Mouse (Mus musculus) common myeloid progenitor, adult 5-6 weeks (primary cell): ENCODE data around the gene Trib3. TPM values are rescaled to one million over a fixed set of nuclear protein-coding genes. Genes with fewer than 3 reads are reported as not detected.
A peak's percentile ranks its signal among the peaks of the same experiment; 100 is the strongest.
"Not testable (repeated sequence)": the region's sequence is repeated elsewhere in the genome, so short reads cannot be mapped to it uniquely, and the experiment has no call there.

ENCODE experiments used
- ATAC-seq: replicated peaks from 2 replicates; pipeline ENCODE4 v1.8.0; 2016; ENCODE audit warnings: low read depth, mild to moderate bottlenecking, moderate TSS enrichment, inconsistent platforms; ENCODE audit not compliant: poor library complexity, severe bottlenecking
- total RNA-seq: library from RNA; stranded (forward); fragments of 200-1000, 187-1606 nt; gene quantifications from 2 replicates; pipeline ENCODE4 v1.2.3, GENCODE M21; 2017

The Trib3 gene
- total RNA-seq, 1 experiment from 2014 or later = not detected

DNA sequence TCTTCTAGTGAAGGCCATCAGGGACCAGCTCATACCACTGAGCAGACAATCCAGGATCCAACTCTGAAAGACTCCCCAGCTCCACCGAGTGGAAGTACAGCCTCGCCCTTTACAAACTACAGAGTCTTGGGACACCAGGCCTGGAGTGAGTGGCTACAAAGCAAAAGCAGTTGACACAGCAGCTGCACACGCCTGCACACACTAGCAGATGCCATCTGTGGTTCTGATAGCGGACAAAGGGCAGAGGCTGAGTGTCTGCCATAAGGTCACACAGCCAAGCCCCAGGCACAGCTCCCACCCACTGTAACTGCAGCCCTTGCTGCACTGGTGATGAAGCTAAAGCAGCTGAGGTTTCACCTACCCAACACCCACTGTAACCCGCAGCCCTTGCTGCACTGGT lies 22.3 kb downstream of the Trib3 start:
- ATAC-seq = no peak

DNA sequence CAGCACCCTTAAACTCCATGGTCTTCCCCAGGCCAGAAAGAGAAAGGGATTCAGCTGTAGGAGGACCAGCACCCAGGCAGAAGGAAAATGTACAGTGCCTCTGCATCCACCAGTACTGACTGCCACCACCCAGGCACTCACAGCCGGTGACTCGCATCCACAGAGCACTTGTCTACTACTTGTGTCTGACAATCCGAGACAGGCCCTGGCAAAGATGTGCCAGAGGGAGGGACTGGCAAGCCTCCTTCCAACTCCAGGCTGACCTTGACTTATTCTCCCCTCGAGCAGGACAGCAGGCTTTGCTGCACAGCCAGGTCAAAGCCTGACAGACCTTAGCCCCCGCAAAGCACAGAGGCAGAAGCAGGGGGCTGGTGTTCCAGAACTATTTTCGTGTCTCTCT lies 26.8 kb downstream of the Trib3 start:
- no peak for ATAC-seq

DNA sequence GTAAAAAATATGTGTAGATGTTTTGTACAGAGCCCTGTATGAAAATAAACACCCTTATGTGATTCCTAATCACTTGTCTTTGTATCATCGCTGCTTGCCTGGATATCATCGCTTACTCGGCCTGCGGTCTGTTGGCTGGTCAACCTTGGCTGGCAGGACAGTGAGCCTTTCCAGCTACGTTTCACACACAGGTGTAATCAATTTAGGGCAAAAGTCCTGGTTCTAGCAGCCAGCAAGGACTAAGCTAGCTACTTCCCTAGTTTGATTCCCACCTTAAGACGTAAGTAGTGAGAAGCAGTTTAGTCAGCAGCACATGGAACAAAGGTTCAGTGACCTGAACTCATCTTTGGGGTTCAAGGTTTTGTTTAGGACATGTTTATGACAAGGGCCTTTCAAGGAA lies 29.9 kb downstream of the Trib3 start:
- no peak for ATAC-seq

DNA sequence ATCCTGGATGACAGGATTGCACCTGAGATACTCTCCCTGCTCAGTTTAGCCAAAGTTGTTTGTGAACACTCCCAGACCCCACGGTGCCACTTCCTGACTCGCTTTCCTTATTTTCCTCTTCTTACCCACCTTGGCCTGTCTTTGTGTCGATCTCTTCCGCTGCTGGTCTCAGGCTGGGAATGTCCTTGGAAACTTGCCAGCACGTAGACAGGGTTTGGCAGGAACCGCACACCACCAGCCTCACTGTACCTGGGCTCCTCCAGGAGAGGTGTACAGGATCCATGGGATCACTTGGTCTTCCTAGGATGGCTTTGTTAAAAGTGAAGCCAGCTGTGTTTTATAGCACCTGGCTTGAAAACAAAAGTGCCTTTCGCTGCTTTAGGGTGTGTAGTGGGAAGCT lies 30.8 kb downstream of the Trib3 start:
- no peak for ATAC-seq

DNA sequence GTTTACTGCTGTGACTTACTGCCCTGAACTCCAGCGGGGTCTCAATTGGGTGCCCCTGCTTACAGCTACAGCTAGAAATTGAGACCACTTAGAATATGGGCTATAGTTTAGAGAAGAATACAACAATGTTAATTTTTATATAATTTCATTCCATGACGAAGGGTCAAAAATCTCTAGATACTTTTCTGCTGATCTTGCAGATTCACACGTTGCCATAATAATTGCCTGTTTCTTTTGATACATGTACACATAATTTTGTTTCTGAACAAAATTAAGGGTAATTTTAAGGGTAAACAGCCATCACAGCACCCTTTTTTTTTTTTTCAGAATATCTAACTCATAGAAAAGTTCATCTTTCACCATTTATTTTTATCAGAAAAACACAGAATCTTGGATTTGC lies 36.6 kb downstream of the Trib3 start:
- no peak for ATAC-seq

GRCm38 (mm10) chr2:152305480-152305879 lies 38.4 kb downstream of the Trib3 start:
- ATAC-seq = no peak

DNA sequence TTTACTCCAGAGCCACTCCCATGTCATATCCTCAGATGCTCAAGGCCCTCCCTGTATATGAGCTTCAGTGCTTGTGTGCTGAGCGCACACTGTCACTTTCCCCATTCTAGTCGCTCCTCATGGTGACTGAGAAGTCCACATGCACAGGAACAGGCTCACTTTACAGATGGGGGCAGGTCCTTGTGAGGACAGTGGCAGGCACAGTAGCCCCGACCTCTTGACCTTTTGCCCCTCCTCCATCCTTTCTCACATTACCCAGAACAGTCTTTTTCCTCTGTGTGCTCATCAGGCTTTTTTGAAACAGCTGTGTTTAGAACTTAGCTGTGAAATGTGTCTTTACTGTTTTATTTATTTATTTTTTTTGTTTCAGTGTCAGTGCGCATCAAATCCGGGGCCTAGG lies 40.1 kb downstream of the Trib3 start:
- no peak for ATAC-seq

- no peak for ATAC-seq
These were observed 41.0 kb downstream of the Trib3 start for GRCm38 (mm10) chr2:152302862-152303261.

GRCm38 (mm10) chr2:152294541-152294940 lies 49.3 kb downstream of the Trib3 start:
- no peak for ATAC-seq

- peak; percentile 84 for ATAC-seq
These were observed 49.9 kb downstream of the Trib3 start, which contains the start of gene Tbc1d20 for GRCm38 (mm10) chr2:152293727-152294475. Tbc1d20 (plus strand) TSS chr2:152293828.

DNA sequence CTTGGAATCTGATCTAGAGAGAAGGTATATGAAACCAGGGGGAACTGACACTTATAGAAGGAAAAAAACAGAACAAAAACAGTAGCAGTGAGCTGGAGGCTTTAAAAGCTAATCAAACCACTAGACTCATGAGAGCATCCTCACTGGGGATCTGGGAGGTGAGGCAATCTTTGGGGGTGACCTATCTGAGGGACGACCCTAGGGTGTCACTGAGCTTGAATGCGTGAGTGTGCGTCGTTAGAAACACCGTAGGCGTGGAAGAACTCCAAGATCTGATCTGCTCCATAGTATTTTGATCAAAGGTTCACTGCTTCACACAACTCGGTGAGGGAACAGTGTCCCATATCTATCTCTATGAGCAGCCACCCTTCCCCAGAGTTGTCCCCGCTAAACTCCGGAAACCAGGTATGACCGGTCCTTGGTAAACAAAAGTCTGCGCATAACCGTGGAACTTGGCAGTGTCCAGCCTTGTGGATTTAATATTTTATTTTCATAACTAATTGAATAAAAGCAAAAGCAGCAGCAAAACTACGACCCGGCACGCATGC lies 50.6 kb downstream of the Trib3 start:
- peak; percentile 26; the same call in 1 of the 2 replicates for ATAC-seq

- no peak for ATAC-seq
These were observed 51.4 kb downstream of the Trib3 start for GRCm38 (mm10) chr2:152292475-152292874.

- not testable (repeated sequence) for ATAC-seq
These were observed 54.2 kb downstream of the Trib3 start for GRCm38 (mm10) chr2:152289623-152290022.

GRCm38 (mm10) chr2:152288046-152288445 lies 55.8 kb downstream of the Trib3 start:
- no peak for ATAC-seq

- no peak for ATAC-seq
These were observed 56.3 kb downstream of the Trib3 start for GRCm38 (mm10) chr2:152287560-152287959.

Other genes starting within 250 kb of the Trib3 start
- 9.8 and 13.2 TPM in 2 replicates for gene Srxn1, start 238.5 kb downstream of the Trib3 start, total RNA-seq
- gene Tcf15, start 200.5 kb downstream of the Trib3 start, total RNA-seq = 1.2 TPM in 1 of 2 replicates, not detected in the other
- 105 and 132 TPM in 2 replicates for gene Csnk2a1, start 117.2 kb downstream of the Trib3 start, total RNA-seq
- 15.1 and 17.1 TPM in 2 replicates for gene Tbc1d20, start 50.2 kb downstream of the Trib3 start, total RNA-seq
- gene Rbck1, start 11.4 kb downstream of the Trib3 start, total RNA-seq = 45.6 and 61.9 TPM in 2 replicates
- not detected in 2 replicates for gene Nrsn2, start 32.6 kb upstream of the Trib3 start, total RNA-seq
- gene Sox12, start 54.0 kb upstream of the Trib3 start, total RNA-seq = 3.3 and 3.7 TPM in 2 replicates
- gene Zcchc3, start 71.0 kb upstream of the Trib3 start, total RNA-seq = 3.7 and 4.3 TPM in 2 replicates
- not detected in 2 replicates for gene 6820408C15Rik, start 71.6 kb upstream of the Trib3 start, total RNA-seq
- not detected in 2 replicates for gene Defb23, start 120.6 kb upstream of the Trib3 start, total RNA-seq
- not detected in 2 replicates for gene Defb20, start 133.0 kb upstream of the Trib3 start, total RNA-seq
- gene Defb22, start 146.1 kb upstream of the Trib3 start, total RNA-seq = not detected in 2 replicates
- gene Defb26, start 167.7 kb upstream of the Trib3 start, total RNA-seq = not detected in 2 replicates
- not detected in 2 replicates for gene Defb28, start 174.2 kb upstream of the Trib3 start, total RNA-seq
- gene Defb29, start 196.1 kb upstream of the Trib3 start, total RNA-seq = not detected in 2 replicates
- not detected in 2 replicates for gene Gm17416, start 225.3 kb upstream of the Trib3 start, total RNA-seq
- not detected in 2 replicates for gene Defb21, start 228.7 kb upstream of the Trib3 start, total RNA-seq
- gene Defb19, start 236.3 kb upstream of the Trib3 start, total RNA-seq = not detected in 2 replicates